Mouse (Mus musculus): ENCODE results near the gene Cog2.

GRCm38 (mm10) chr8:124526261-124526660 lies 5.7 kb downstream of the Cog2 start:
- no peak for TF ChIP-seq POLR2A (IDR thresholded peaks at IDR 0.05; ENCODE audit: control insufficient read depth, low read depth, low read length)
- no peak for TF ChIP-seq CTCF (IDR thresholded peaks at IDR 0.05; ENCODE audit: control insufficient read depth, insufficient read depth, insufficient replicate concordance, low read depth, low read length)
